Mouse (Mus musculus): ENCODE data around the gene Gm49383.
A peak's percentile ranks its signal among the peaks of the same experiment; 100 is the strongest.
"Not testable (repeated sequence)": the region's sequence is repeated elsewhere in the genome, so short reads cannot be mapped to it uniquely, and the experiment has no call there.

Gm49383 gene

DNA sequence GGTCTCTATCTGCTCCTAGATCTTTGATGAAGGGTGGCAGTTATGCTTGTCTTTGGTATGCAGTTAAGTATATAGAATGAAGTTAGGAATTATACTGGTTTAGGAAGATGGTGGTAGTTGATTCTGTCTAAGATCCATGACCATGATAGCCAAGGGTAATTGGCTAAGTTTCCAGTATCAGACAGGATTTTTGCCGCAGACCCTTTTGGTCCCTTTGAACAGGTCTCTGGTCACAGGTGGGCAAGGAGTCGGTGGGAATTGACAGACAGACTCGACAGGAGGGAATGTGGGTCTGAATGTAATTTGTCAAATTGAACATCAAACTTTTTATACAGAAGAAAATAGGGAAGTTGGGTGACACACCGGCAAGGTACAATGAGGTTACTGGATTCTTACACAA, 33.3 kb downstream of the Gm49383 start:
- DNase-seq: not testable (repeated sequence)

DNA sequence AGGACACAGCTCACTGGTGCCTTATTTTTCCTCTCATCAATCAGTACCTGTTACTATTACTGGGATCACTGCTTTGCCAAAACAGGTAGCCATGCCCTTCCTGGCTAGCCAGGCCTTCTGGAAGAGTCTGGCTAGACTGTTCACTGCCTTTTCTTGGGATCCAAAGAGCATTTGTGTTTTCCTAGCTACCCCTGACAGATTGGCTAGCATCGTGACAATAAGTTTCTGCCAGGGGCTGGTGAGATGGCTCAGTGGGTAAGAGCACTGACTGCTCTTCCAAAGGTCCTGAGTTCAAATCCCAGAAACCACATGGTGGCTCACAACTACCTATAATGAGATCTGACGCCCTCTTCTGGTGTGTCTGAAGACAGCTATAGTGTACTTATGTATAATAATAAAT, 36.2 kb downstream of the Gm49383 start:
- DNase-seq: not testable (repeated sequence)

DNA sequence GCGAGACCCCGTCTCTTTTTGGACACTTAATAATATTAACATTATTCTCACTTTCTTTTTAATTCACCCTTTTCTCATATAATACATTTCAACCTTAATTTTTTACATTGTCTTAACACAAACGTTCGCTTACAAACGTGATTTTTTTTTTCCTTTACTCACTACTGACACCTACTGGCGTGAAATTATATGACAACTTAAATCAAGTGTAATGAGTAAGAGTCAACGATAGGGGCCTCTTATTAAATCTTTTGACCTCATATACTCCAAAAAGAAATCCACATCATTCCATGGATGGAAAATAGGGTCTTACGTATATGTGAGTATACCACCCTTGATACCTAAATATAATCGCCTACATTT, 37.3 kb downstream of the Gm49383 start:
- peak; percentile 90 for DNase-seq

DNA sequence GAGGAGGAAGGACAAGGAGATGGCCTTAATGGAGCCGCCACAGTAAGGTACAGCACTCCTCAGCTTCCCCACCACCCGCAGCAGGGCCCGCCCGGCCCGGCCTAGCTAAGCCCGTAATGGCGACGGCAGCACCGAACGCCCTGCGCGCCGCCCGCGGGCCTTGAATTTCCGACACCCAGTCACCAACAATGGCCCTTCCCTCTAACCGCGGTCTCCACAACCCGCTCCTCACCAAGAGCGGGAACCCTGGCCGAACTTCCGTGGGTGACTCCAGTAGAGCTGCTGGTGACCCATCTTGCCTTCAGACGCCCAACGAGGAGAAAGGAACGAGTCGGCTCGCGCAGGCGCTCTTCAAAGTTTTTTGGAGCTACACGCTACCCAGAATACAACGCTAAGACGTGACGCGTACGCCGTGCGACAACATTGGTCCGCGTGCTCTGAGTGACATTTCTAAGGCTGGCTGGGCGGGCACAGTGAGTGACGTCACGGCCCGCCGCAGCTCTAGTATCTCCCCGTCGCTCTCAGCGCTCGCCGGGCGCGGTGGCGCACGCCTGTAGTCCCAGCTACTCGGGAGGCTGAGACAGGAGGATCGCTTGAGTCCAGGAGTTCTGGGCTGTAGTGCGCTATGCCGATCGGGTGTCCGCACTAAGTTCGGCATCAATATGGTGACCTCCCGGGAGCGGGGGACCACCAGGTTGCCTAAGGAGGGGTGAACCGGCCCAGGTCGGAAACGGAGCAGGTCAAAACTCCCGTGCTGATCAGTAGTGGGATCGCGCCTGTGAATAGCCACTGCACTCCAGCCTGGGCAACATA, 37.9 kb downstream of the Gm49383 start, which contains the start of gene Rps29:
Gene Rps29 (minus strand): TSS at position 422 of the 813 bp plus-strand sequence.
- DNase-seq: peak; percentile 100

DNA sequence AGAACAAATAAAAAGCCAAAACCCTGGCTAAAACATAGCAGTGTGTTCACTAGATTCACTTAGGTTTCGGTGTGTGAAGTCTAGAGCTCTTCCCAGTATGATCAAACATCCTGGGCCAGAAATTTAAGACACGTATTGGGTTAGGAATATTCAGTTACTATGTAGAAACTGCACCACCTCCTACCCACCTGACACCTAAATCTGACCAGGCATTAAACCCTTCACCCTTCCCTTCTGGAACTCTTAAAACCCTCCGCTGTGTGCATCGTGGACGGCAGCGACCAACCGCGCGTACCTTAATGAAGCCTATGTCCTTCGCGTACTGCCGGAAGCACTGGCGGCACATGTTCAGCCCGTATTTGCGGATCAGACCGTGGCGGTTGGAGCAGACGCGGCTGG, 38.5 kb downstream of the Gm49383 start:
- no peak for DNase-seq

DNA sequence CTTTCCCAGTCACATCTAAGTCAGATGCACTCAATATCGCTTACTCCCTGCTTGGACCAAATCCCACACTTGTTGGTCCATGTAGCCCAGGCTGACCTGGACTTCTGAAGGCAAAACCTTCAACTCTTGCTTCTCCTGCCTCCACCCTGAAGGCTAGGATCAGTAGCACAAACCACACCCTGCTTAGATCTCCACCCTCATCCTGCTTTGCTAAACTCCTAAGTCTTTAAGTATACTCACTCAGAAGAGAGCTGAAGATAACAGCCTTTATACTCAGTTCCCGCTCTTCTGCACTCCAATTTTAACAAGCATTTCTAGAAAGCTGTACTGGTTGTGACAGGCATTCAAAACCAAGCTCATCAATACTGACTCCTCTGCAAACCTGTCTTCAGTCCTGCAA, 39.8 kb downstream of the Gm49383 start:
- DNase-seq: no peak

DNA sequence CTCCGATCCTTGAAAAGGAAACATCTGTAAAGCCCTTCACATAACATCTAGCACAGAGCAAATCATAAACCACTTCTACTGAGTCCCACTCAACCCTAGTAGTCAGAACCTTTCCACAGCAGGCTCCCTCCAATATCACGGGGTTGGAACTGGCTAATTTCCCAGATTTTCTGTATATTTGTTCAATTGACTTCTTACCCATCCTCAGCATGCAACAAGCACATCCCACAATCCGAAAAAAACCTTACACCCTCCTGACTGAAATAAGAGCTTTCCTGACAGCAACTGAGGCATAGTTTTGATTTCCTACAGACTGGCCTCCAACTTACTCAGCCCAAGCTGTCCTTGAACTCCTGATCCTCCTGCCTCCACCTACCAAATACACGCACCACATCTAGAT, 40.5 kb downstream of the Gm49383 start:
- no peak for DNase-seq

DNA sequence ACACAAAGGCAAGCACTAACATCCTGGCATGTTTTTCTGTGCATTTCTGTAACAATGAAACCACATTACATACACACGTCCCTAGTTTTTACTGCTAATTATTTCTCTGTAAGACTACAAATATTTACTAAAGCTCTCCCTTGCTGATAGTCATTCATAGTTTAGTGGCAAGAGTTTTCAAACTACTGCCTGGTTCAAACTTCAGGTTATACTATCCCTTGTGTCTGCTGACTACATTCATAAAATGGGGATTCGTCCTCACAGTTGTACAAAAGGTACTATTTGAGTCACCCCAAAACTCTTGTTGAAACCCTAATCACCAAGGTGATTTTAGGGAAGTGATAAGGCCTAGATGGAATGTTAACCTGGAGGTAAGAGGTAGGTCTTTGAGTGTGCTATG, 41.0 kb downstream of the Gm49383 start:
- DNase-seq: no peak

DNA sequence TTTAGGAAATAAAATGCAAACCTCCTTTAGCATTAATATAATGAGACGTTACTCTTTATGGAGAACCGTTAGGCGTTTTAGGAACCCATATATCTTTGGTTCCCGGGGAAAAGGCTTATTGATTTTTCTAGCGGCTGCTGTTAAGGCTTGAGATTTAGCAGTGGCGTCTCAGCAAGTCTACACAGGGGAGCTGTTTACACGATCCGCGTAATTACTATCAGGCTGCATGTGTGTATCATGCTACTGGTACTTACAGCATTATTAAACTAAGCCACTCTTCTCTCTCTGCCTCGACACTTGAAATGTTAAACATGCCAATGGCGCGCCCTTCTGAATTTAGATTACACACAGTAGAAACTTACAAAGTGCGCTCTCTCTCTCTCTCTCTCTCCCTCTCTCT, 46.9 kb downstream of the Gm49383 start:
- DNase-seq: no peak

DNA sequence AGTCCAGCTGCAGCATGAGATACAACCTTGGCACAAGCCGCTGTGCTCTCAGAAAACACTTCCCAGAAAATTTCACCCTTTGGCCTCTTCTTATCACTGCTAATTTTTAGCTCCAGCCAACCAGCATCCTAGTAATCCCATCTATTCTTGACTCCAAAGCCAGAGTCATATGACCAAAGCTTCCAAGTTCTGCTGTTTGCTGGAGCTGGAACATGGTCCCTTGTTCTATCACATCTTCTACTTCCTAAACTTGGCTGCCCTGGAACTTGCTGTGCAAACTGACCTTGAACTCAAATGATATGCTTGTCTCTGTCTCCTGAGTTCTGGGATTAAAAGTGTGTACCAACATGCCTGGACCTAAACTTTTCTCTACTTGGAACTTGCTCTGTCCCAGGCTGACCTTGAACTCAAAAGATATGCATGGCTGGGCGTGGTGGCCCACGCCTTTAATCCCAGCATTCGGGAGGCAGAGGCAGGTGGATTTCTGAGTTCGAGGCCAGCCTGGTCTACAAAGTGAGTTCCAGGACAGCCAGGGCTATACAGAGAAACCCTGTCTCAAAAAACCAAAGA, 49.7 kb downstream of the Gm49383 start:
- no peak for DNase-seq

DNA sequence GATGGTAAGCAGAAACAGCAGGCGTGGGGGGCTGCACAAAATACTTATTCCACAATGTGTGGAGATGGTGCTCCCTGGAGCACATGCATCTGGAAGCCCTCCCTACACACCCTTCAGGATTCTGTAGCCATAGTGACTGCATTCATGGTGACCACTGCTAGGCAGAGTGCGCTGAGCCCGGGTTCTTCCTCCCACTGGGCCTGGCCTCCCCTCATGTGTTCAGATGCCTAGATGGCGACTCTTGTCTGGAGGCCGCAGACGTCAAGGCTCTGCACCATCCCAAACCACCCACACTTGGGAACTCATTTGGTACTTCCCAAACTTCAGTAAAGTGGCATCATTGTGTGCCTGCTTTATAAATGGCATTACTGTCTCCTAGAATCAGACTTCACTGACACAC, 53.4 kb downstream of the Gm49383 start:
- no peak for DNase-seq

DNA sequence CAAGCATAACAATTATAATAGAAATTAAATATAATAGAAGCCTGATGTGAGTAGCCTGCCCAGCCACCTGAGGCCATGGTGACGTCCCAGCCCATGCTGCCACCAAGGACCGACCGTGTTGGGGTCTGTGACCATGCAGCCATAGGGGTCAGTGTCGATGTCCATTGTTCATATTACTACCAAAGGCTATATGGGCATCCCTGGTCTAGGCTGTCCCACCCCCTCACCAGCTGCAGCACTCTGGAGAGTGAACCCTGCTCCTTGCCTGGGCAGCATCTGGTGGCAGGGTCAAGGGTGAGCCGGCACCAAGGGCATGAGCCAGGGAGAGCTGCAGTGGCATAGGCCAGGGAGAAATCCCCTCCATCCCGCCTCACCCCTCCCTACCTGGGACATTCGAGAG, 57.1 kb downstream of the Gm49383 start:
- DNase-seq: no peak

DNA sequence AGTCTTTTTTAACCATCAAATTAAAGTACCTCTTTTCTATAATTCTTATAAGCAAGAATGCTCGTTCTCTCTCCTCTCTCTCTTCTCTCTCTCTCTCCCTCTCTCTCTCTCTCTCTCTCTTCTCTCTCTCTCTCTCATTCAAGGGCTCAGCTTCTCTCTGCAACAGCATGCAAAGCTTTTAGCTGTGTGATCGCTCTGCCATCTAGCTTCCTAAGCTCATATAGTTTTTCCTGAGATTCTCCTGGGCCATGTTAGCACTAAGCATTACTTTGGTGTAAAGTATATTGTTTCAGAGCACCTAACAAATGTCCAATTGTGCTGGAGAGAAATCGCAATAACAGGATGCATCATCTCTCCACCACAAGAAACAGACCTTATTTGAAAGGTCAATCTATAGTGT, 57.7 kb downstream of the Gm49383 start:
- no peak for DNase-seq
